Mouse (Mus musculus) C2C12 (cell line): Measurements from ENCODE around the gene Apoc3. TPM values are rescaled to one million over a fixed set of nuclear protein-coding genes. Genes with fewer than 3 reads are reported as not detected.
A peak's percentile ranks its signal among the peaks of the same experiment; 100 is the strongest.

ENCODE experiments used
- H3K27me3 ChIP-seq: one replicate; pipeline ENCODE4 v1.6.1; 2011; ENCODE audit not compliant: control insufficient read depth, insufficient read depth, insufficient read length
- H3K36me3 ChIP-seq: one replicate; pipeline ENCODE4 v1.6.1; 2011; ENCODE audit not compliant: control insufficient read depth, insufficient read depth
- H3K4me3 ChIP-seq: one replicate; pipeline ENCODE4 v1.5.1; 2011; ENCODE audit warnings: mild to moderate bottlenecking, control low read depth; ENCODE audit not compliant: poor library complexity, insufficient read depth, severe bottlenecking
- H3K79me2 ChIP-seq: one replicate; pipeline ENCODE4 v1.6.1; 2011; ENCODE audit not compliant: control insufficient read depth, insufficient read depth
- H3K79me3 ChIP-seq: one replicate; pipeline ENCODE4 v1.6.1; 2011; ENCODE audit warnings: low read depth, control low read depth
- H3ac ChIP-seq: one replicate; pipeline ENCODE3; 2011; ENCODE audit warnings: low read depth; ENCODE audit not compliant: control insufficient read depth, insufficient read length
- CEBPB ChIP-seq: IDR thresholded peaks from one replicate; pipeline ENCODE4 v1.6.1; 2011; ENCODE audit warnings: low read depth, mild to moderate bottlenecking, control low read depth, moderate library complexity
- CTCF ChIP-seq: IDR thresholded peaks from one replicate; pipeline ENCODE4 v1.5.1; 2011; ENCODE audit not compliant: control insufficient read depth, insufficient read depth, insufficient read length
- FOSL1 ChIP-seq: IDR thresholded peaks from one replicate; pipeline ENCODE4 v1.8.0; 2011; ENCODE audit warnings: mild to moderate bottlenecking, low read length; ENCODE audit not compliant: poor library complexity, insufficient read depth, severe bottlenecking
- MAX ChIP-seq: IDR thresholded peaks from one replicate; pipeline ENCODE4 v1.6.1; 2011; ENCODE audit warnings: mild to moderate bottlenecking, control low read depth
- MYOD1 ChIP-seq: IDR thresholded peaks from one replicate; pipeline ENCODE4 v1.6.1; 2011; ENCODE audit warnings: low read depth; ENCODE audit not compliant: control insufficient read depth, insufficient read length
- MYOG ChIP-seq: IDR thresholded peaks from one replicate; pipeline ENCODE4 v1.6.1; 2011; ENCODE audit not compliant: control insufficient read depth, insufficient read length; ENCODE audit errors: extremely low read depth
- USF1 ChIP-seq: IDR thresholded peaks from one replicate; pipeline ENCODE4 v1.6.1; 2011; ENCODE audit warnings: low read depth, mild to moderate bottlenecking, control low read depth, moderate library complexity
- polyA plus RNA-seq: library from polyadenylated mRNA; unstranded; fragments of >200 nt; fragmentation: generic; extraction: Trizol; gene quantifications from one replicate; pipeline ENCODE4 v1.2.1, GENCODE M21; 2012; ENCODE audit warnings: missing spikeins

Apoc3 gene
- polyA plus RNA-seq, 1 experiment: not detected

DNA sequence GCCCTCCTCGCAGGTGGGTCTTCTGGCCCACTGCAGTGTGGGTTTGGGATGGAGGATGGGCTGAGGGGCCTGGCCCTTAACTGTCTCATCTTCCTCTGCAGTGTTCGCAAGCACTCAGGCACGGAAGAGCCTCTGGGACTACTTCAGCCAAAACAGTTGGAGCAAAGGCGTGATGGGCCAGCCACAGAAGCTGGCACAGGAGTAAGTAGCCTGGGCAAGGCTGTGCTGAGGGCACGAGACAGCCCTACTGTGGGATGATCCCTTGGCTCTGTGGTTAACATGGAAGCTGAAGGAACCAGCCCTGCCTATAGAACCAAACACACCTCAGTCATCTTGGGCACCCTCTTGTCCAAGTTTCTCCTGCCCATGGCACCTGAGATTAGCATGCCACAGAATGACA lies 33.7 kb upstream of the Apoc3 start:
- TF ChIP-seq FOSL1: no peak
- no peak for TF ChIP-seq MYOG
- TF ChIP-seq CEBPB: no peak
- TF ChIP-seq CTCF: no peak
- TF ChIP-seq MYOD1: no peak
- Histone ChIP-seq H3K27me3 (peaks cover 40% of the 10 kb centered on the region), H3K79me2 (peaks cover 17% of the 10 kb centered on the region), H3K36me3 (no peaks in the 10 kb centered on the region), H3ac (no peak overlapping the region), H3K4me3 (no peak overlapping the region), H3K79me3 (peaks cover 10% of the 10 kb centered on the region)

DNA sequence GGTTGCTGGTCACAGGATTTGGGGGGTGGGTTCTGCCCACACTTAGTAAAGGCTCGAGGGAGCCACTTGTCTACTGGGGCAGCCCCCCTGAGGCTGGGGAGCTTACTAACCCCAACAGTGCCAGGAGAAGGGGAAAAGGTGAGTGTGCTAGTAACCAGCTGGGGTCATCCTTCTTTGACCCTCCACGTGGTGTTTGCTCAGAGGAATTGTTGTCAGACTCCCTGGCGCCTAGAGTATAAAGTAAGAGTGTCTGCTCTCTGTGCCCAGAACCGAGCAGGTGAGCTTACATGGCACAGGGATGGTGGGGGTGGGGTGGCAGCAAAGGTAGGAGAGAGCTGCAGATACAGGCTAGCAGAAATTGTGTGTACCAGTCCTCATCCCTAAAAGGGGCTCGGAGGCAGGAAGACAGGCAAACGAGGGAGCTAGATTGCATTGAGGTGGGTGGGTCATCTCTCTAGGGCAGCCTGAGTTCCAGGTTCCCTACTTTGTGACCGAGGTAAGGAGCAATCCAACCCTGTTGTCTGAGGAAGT lies 33.0 kb upstream of the Apoc3 start, which contains the start of gene Apoa5:
TSS of gene Apoa5 (plus strand) at position 291 of the 531 bp plus-strand sequence.
- peaks cover 10% of the 10 kb centered on the region for H3K79me2 ChIP-seq
- H3ac ChIP-seq: no peak within 1 kb of the TSS
- no peak within 1 kb of the TSS for H3K4me3 ChIP-seq
- H3K36me3 ChIP-seq: no peaks in the 10 kb centered on the region
- peaks cover 3% of the 10 kb centered on the region for H3K79me3 ChIP-seq
- H3K27me3 ChIP-seq: peaks cover 45% of the 10 kb centered on the region
- TF ChIP-seq MYOD1 (no peak), USF1 (no peak), CTCF (no peak), FOSL1 (no peak), MAX (no peak), MYOG (no peak), CEBPB (no peak)

DNA sequence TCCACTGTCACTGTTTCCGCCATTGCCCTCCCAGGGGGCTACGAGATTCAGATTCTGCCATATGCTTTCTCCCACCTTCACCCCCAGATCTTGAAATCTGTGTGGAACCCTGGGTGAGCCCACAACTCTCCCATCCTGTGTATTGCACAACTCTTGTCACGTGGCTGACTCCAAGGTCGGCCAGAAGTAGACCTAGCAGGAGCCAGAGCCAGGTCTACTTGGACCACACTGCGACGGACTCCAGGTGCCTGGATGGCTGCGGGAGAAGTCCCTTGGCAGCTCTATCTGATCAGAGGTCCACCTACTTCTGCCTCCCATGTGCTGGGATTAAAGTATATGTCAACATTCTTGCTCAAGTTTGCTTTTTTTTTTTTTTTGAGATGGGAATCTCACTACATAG lies 25.7 kb upstream of the Apoc3 start:
- H3K79me3 ChIP-seq: no peaks in the 10 kb centered on the region
- H3K4me3 ChIP-seq: no peak overlapping the region
- TF ChIP-seq CEBPB (peak; percentile 56), MAX (no peak), CTCF (no peak), FOSL1 (no peak), USF1 (no peak), MYOG (no peak)
- no peak overlapping the region for H3ac ChIP-seq
- H3K36me3 ChIP-seq: no peaks in the 10 kb centered on the region
- H3K27me3 ChIP-seq: peaks cover 18% of the 10 kb centered on the region
- H3K79me2 ChIP-seq: no peaks in the 10 kb centered on the region

DNA sequence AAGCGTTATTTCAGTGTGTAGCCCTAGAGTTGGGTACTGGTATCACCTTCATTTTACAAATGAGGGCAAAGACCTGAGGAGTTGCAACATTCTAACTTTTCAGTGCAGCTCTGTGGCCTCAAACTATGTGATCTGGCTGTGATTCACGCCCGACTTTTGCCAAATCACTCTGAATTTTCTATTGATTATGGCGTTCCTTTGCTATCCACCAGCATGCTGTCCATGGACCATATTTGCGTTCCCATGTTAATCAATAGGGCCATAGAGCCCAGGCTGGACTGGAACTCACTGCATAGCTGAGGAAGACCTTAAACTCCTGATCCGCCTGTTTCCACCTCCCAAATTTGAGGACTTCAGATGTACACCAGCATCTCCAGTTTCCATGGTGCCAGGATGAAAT lies 23.7 kb upstream of the Apoc3 start:
- Histone ChIP-seq H3K79me2 (no peaks in the 10 kb centered on the region), H3K27me3 (peaks cover 14% of the 10 kb centered on the region), H3K79me3 (no peaks in the 10 kb centered on the region), H3ac (no peak overlapping the region), H3K4me3 (no peak overlapping the region), H3K36me3 (no peaks in the 10 kb centered on the region)
- no peak for TF ChIP-seq MYOG
- no peak for TF ChIP-seq FOSL1
- TF ChIP-seq CEBPB: no peak
- no peak for TF ChIP-seq CTCF
- no peak for TF ChIP-seq USF1
- TF ChIP-seq MAX: no peak
- TF ChIP-seq MYOD1: no peak

DNA sequence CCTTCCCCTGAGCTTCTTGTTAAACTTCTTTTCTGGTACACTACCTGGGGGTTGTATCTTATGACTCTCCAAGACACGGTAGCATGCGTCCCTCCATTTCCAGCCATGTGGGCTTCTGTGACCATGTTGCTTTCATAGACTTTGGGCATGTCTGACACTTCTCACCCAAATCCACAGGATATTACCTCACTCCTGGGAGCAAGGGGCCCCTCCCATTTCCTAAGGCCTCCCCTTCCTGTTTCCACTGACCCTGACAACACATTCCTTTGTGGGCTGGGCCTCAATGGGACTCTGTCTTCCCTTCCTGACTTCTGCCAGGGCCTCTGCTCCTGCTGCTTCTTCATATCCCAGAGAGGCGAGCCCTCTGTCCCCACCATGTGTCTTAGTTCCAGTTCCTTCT lies 22.1 kb upstream of the Apoc3 start:
- no peak for TF ChIP-seq CEBPB
- no peak for TF ChIP-seq MAX
- TF ChIP-seq USF1: no peak
- TF ChIP-seq CTCF: no peak
- no peak for TF ChIP-seq MYOG
- TF ChIP-seq MYOD1: no peak
- no peak for TF ChIP-seq FOSL1
- Histone ChIP-seq H3K27me3 (peaks cover 21% of the 10 kb centered on the region), H3K4me3 (no peak overlapping the region), H3ac (no peak overlapping the region), H3K79me3 (no peaks in the 10 kb centered on the region), H3K36me3 (no peaks in the 10 kb centered on the region), H3K79me2 (no peaks in the 10 kb centered on the region)
